Mouse (Mus musculus) right cerebral cortex, postnatal 14 days (tissue): ENCODE measurements around the gene Olfr536.
A peak's percentile ranks its signal among the peaks of the same experiment; 100 is the strongest.
"Not testable (repeated sequence)": the region's sequence is repeated elsewhere in the genome, so short reads cannot be mapped to it uniquely, and the experiment has no call there.

ENCODE experiments used
- DNase-seq: peaks from one replicate; pipeline ENCODE4 v3.0.0; 2022

The Olfr536 gene

DNA sequence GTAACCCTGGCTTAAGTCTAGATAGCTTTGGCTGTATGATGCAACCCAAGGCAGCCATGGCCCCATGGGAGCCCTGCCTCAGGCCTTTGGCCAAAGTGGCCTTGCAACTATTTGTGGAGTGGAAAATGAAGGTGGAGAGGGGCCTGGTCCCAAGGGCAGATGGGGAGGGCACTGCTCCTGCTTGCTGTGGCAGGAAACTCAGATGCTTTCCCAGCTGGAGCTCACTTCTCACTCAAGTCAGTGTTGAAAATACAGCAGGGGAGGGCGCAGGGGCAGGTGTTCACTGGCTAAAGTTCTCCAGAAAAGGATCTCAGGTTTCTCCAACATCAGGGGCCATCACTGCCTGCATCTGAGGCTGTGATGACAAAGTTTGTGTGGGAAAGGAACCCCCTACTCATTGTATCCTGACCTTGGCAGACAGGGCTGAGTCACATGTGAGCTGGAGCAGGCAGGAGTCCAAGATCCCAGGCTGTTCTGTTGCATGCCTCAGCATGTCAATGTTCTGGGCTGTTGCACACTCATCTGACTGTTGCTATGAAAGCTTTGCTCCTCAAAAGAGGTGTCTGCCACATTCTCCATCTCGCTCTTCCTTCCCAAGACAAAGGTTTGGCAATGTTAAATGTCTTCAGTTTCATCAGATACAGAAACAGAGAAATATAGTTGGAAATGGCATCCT is at the start of gene Olfr536:
Olfr536 (minus strand) TSS at position 51 of the 676 bp plus-strand sequence.
- DNase-seq, result peak; percentile 5

DNA sequence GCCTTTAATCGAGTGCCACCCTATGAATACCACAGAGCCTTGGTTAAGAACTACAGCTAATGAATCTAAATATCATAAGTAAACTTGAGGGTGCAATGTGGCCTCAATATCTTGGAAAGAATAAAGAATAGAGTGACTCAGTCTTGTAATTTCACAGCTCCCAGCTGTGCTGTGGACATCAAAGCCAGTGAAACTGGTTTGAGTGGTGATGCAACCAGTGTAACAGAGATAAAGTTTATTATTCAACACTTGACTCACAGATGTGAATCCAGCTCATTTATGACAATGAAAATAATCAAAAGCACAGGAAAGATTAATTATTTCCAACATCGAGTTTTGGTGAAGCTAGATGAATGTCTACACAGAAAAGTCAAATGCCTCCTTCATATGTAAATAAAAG is 32.5 kb upstream of the Olfr536 start:
- no peak for DNase-seq

DNA sequence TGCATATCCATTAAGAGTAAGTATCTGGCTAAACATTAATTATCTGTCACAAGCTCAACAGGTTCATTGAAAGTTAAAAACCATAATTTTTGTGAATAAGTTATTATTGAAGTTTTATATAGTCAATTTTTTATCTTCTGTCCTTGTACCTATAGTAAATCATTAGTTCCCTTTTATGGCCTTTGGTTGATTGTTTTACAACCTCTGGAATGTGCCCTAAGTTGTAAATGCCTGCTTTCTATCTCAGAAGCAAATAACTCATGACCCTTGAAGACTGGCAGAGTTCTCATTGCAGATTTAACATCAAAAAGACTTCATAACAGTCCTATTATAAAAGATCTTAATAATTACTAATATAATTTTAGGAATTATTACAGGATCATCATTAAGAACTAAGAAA is 12.5 kb downstream of the Olfr536 start:
- DNase-seq, result no peak

DNA sequence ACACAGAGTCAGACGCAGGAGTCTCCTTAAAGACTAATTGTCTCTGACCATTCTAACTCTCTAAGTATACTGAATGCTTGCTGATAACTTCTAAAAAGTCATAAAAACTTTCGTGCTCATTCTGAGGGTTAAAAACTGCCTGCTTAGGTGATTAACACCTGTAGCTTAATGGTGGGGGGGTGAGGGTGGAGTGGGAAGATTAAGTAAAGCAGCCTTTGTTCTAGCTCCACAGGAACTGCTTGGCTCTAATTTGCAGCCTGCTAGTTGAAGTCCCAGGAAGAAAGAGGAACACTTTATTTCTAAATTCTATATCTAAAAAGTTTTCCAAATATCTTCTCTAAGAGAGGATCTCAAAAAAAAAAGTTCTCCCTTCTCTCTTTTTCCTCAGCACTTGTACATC is 13.0 kb downstream of the Olfr536 start:
- no peak for DNase-seq

- DNase-seq, result no peak
Measured at GRCm38 (mm10) chr7:140488981-140489380, 18.2 kb downstream of the Olfr536 start.

DNA sequence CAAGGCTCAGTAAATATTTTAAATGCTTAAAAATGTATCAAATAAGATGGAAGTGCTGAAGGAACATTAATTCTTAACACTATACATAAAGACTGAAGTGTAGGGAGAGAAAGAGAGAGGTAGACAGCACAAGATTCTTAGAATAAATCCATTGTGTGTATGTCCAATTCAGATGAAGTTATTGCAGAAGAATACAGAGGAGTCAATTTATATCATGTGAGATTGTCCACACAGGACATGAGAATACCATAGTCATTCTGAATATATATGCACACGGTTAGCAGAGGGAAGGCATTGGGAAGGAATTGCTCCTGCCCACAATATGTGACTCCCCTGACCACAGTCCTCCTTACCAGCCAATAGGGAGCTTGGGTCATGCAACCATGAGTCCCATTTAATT is 23.3 kb downstream of the Olfr536 start, which contains the start of gene Olfr535:
Olfr535 (plus strand) TSS at position 301 of the 400 bp plus-strand sequence.
- DNase-seq, result no peak

GRCm38 (mm10) chr7:140478733-140479132 is 28.5 kb downstream of the Olfr536 start:
- DNase-seq, result no peak

- no peak for DNase-seq
Measured at GRCm38 (mm10) chr7:140477886-140478285, 29.3 kb downstream of the Olfr536 start.

DNA sequence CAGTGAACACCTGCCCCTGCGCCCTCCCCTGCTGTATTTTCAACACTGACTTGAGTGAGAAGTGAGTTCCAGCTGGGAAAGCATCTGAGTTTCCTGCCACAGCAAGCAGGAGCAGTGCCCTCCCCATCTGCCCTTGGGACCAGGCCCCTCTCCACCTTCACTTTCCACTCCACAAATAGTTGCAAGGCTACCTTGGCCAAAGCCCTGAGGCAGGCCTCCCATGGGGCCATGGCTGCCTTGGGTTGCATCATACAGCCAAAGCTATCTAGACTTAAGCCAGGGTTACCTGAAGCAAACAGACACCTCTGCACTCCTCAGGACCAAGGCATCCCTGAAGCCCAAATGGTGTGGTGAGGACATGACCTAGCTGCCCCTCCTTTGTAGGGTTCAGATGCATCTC is 44.1 kb downstream of the Olfr536 start, which contains the start of gene Olfr533:
Olfr533 (plus strand) TSS at position 301 of the 400 bp plus-strand sequence.
- not testable (repeated sequence) for DNase-seq
